Mouse (Mus musculus) hindbrain, embryonic 16.5 days (tissue): Measurements from ENCODE around the gene Prr36. TPM values are rescaled to one million over a fixed set of nuclear protein-coding genes. Genes with fewer than 3 reads are reported as not detected.

Experiments used
- ATAC-seq: fragments of 200-750 bp; cut with Nextera tagmentation; 2 replicates; pipeline ENCODE4 v1.8.0; 2017; ENCODE audit warnings: moderate TSS enrichment, moderate library complexity
- H3K27ac ChIP-seq: fragments of 300-500 bp; sonication (generic); 2 replicates; pipeline ENCODE4 v1.5.1; 2014; ENCODE audit warnings: low read depth, mild to moderate bottlenecking, control low read depth, low read length, moderate library complexity
- H3K27me3 ChIP-seq: fragments of 300-500 bp; sonication (generic); replicated peaks from 2 replicates; pipeline ENCODE4 v1.6.1; 2014; ENCODE audit warnings: low read length; ENCODE audit not compliant: control insufficient read depth, insufficient read depth
- H3K36me3 ChIP-seq: fragments of 300-500 bp; sonication (generic); 2 replicates; pipeline ENCODE4 v1.6.1; 2014; ENCODE audit warnings: mild to moderate bottlenecking, low read length, moderate library complexity, mixed read lengths; ENCODE audit not compliant: control insufficient read depth, insufficient read depth
- H3K4me1 ChIP-seq: fragments of 300-500 bp; sonication (generic); 2 replicates; pipeline ENCODE4 v1.6.1; 2014; ENCODE audit warnings: low read depth, low read length; ENCODE audit not compliant: control insufficient read depth, insufficient read depth
- H3K4me2 ChIP-seq: fragments of 300-500 bp; sonication (generic); 2 replicates; pipeline ENCODE4 v1.6.1; 2014; ENCODE audit warnings: mild to moderate bottlenecking, low read length, control low read depth, moderate library complexity
- H3K4me3 ChIP-seq: fragments of 300-500 bp; sonication (generic); 2 replicates; pipeline ENCODE4 v1.5.1; 2014; ENCODE audit warnings: mild to moderate bottlenecking, low read length, control low read depth, moderate library complexity
- H3K9ac ChIP-seq: fragments of 300-500 bp; sonication (generic); 2 replicates; pipeline ENCODE4 v1.6.1; 2014; ENCODE audit warnings: low read depth, mild to moderate bottlenecking, control low read depth, low read length, moderate library complexity
- H3K9me3 ChIP-seq: fragments of 300-500 bp; sonication (generic); 2 replicates; pipeline ENCODE4 v1.6.1; 2014; ENCODE audit warnings: mild to moderate bottlenecking, low read length, moderate library complexity; ENCODE audit not compliant: control insufficient read depth
- whole genome bisulfite sequencing: fragments of 180-500 bp; shearing (Covaris S2); extraction: QIAGEN DNeasy Blood & Tissue Kit; methylation state at CpG from one replicate; pipeline ENCODE4 v1.1.7; 2014; 5-methylcytosine and 5-hydroxymethylcytosine counted together
- polyA plus RNA-seq: library from polyadenylated mRNA; unstranded; fragments of >200 nt; fragmentation: Nextera tagmentation; extraction: Ambion mirVana; gene quantifications from 2 replicates; pipeline ENCODE4 v1.2.1, GENCODE M21; 2015

Prr36 gene
- polyA plus RNA-seq, 1 experiment from 2014 or later: 42.8 TPM

- 2% methylated on average over 23 of the region's 25 CpGs for WGBS
- ATAC-seq: peak; percentile 0; the same call in 1 of the 2 replicates
- peaks cover 34% of the 10 kb centered on the region for H3K4me1 ChIP-seq
These were observed 4.5 kb downstream of the Prr36 start for GRCm38 (mm10) chr8:4212809-4213209.

DNA sequence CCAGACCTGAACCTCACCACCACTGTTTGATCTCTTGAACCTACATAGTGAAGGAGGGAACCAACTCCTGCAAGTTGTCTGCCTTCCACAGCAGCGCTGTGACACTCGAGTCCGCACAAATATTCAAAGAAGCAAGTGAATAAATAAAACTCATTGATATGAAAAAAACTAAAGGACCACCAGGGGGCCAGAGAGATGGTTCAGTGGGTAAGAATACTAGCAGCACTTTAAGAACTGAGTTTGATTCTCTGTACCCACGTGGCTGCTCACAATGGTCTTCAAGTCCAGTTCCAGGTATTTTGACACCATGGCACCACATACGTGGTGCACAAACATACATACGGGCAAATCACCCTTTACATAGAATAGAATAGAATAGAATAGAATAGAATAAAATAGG lies 6.2 kb downstream of the Prr36 start:
- H3K27ac ChIP-seq: no peak overlapping the region
- no peak for ATAC-seq
- H3K9me3 ChIP-seq: no peaks in the 10 kb centered on the region; the same call in 1 of the 2 replicates
- no peak overlapping the region for H3K4me3 ChIP-seq
- no peak overlapping the region for H3K9ac ChIP-seq
- H3K4me2 ChIP-seq: no peak overlapping the region
- H3K36me3 ChIP-seq: peaks cover 20% of the 10 kb centered on the region
- H3K4me1 ChIP-seq: peaks cover 32% of the 10 kb centered on the region
- 70% methylated on average over 6 of the region's 6 CpGs for WGBS
- no peaks in the 10 kb centered on the region for H3K27me3 ChIP-seq

More at GRCm38 (mm10) chr8:4212809-4213209, 4.5 kb downstream of the Prr36 start:
- no peaks in the 10 kb centered on the region for H3K27me3 ChIP-seq
- H3K4me2 ChIP-seq: peak overlapping the region; percentile 93
- H3K4me3 ChIP-seq: peak overlapping the region; percentile 43
- H3K9ac ChIP-seq: peak overlapping the region; percentile 64
- H3K36me3 ChIP-seq: peaks cover 20% of the 10 kb centered on the region
- H3K27ac ChIP-seq: peak overlapping the region; percentile 44
- no peaks in the 10 kb centered on the region; the same call in 1 of the 2 replicates for H3K9me3 ChIP-seq

GRCm38 (mm10) chr8:4207016-4207350 lies 10.3 kb downstream of the Prr36 start:
- ATAC-seq: no peak
- WGBS: 61% methylated on average over 2 of the region's 2 CpGs
- H3K4me2 ChIP-seq: no peak overlapping the region
- no peak overlapping the region for H3K27ac ChIP-seq
- no peak overlapping the region for H3K4me3 ChIP-seq
- no peak overlapping the region for H3K9ac ChIP-seq
- H3K9me3 ChIP-seq: no peaks in the 10 kb centered on the region; the same call in 1 of the 2 replicates
- peaks cover 3% of the 10 kb centered on the region for H3K4me1 ChIP-seq
- H3K36me3 ChIP-seq: peaks cover 37% of the 10 kb centered on the region
- H3K27me3 ChIP-seq: no peaks in the 10 kb centered on the region

GRCm38 (mm10) chr8:4206182-4207015 lies 10.9 kb downstream of the Prr36 start:
- Histone ChIP-seq H3K36me3 (peaks cover 37% of the 10 kb centered on the region), H3K9me3 (no peaks in the 10 kb centered on the region; the same call in 1 of the 2 replicates), H3K27ac (no peak overlapping the region), H3K4me2 (no peak overlapping the region), H3K4me3 (no peak overlapping the region), H3K4me1 (peaks cover 3% of the 10 kb centered on the region), H3K27me3 (no peaks in the 10 kb centered on the region), H3K9ac (peak overlapping the region; percentile 29)
- ATAC-seq: peak; percentile 5; the same call in 1 of the 2 replicates
- 16% methylated on average over 43 of the region's 44 CpGs for WGBS

DNA sequence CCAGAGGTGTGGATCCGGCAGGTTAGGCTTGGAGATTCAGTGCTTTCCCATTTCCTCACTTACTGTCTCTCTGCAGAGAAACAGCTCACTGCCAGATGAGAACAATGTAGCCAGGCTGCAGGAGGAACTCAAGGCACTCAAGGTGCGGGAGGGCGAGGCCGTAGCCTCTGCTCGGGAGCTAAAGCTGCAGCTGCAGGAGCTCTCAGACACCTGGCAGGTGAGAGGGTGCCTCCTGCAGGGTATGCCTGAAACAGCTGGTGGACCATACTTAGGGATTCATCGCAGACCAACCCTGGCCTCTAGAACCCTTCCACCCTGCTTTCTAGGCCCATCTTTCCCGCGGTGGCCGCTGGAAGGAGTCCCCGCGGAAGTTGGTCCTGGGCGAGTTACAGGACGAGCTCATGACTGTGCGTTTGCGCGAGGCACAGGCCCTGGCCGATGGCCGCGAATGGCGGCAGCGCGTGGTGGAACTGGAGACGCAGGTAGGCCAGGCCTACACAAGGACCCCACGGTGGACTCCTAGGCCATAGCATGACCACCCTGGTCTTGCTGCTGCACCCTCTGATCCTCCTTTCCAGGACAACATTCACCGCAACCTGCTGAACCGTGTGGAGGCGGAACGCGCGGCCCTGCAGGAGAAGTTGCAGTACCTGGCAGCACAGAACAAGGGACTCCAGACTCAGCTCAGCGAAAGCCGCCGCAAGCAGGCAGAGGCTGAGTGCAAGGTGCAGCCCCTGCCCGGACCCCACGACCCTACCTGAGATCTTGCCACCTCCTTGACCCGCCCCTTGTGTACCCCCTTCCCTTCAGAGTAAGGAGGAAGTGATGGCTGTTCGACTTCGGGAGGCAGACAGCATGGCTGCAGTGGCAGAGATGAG lies 11.8 kb downstream of the Prr36 start:
- no peaks in the 10 kb centered on the region for H3K27me3 ChIP-seq
- H3K9ac ChIP-seq: peak overlapping the region; percentile 8; the same call in 1 of the 2 replicates
- H3K4me1 ChIP-seq: peaks cover 3% of the 10 kb centered on the region
- H3K4me3 ChIP-seq: no peak overlapping the region
- H3K36me3 ChIP-seq: peaks cover 33% of the 10 kb centered on the region
- no peak for ATAC-seq
- H3K4me2 ChIP-seq: no peak overlapping the region
- WGBS: 26% methylated on average over 37 of the region's 38 CpGs
- H3K9me3 ChIP-seq: no peaks in the 10 kb centered on the region; the same call in 1 of the 2 replicates
- no peak overlapping the region for H3K27ac ChIP-seq

GRCm38 (mm10) chr8:4201321-4201720 lies 15.9 kb downstream of the Prr36 start:
- Histone ChIP-seq H3K9me3 (no peaks in the 10 kb centered on the region), H3K4me2 (no peak overlapping the region), H3K27ac (no peak overlapping the region), H3K9ac (no peak overlapping the region), H3K27me3 (no peaks in the 10 kb centered on the region), H3K36me3 (peaks cover 26% of the 10 kb centered on the region), H3K4me3 (no peak overlapping the region), H3K4me1 (no peaks in the 10 kb centered on the region)
- no peak for ATAC-seq
- WGBS: 67% methylated on average over 2 of the region's 2 CpGs

GRCm38 (mm10) chr8:4193588-4193894 lies 23.7 kb downstream of the Prr36 start:
- no peak overlapping the region for H3K4me2 ChIP-seq
- 46% methylated on average over 7 of the region's 7 CpGs for WGBS

GRCm38 (mm10) chr8:4192807-4193587 lies 24.3 kb downstream of the Prr36 start:
- ATAC-seq: peak; percentile 77
- Histone ChIP-seq H3K4me3 (no peak overlapping the region), H3K9me3 (no peaks in the 10 kb centered on the region), H3K27ac (peak overlapping the region; percentile 76), H3K4me1 (peaks cover 8% of the 10 kb centered on the region), H3K27me3 (no peaks in the 10 kb centered on the region), H3K9ac (no peak overlapping the region), H3K4me2 (no peak overlapping the region), H3K36me3 (peaks cover 35% of the 10 kb centered on the region)
- WGBS: 4% methylated on average over 16 of the region's 18 CpGs

More at GRCm38 (mm10) chr8:4193588-4193894, 23.7 kb downstream of the Prr36 start:
- peak; percentile 25 for ATAC-seq
- peaks cover 29% of the 10 kb centered on the region for H3K36me3 ChIP-seq
- no peak overlapping the region for H3K27ac ChIP-seq
- H3K27me3 ChIP-seq: no peaks in the 10 kb centered on the region
- peaks cover 8% of the 10 kb centered on the region for H3K4me1 ChIP-seq
- no peaks in the 10 kb centered on the region for H3K9me3 ChIP-seq
- no peak overlapping the region for H3K9ac ChIP-seq
- H3K4me3 ChIP-seq: no peak overlapping the region
